Mouse (Mus musculus) olfactory bulb, adult 2 months (tissue): ENCODE results near the gene Ttc3. TPM values are rescaled to one million over a fixed set of nuclear protein-coding genes. Genes with fewer than 3 reads are reported as not detected.
"Not testable (repeated sequence)": the region's sequence is repeated elsewhere in the genome, so short reads cannot be mapped to it uniquely, and the experiment has no call there.

Source experiments
- H3K27ac ChIP-seq: fragments of 200-500 bp; 2 replicates; pipeline ENCODE4 v1.5.1; 2012; ENCODE audit warnings: low read depth, low read length; ENCODE audit not compliant: insufficient read depth
- H3K4me1 ChIP-seq: fragments of 200-500 bp; 2 replicates; pipeline ENCODE4 v1.6.1; 2012; ENCODE audit warnings: low read length; ENCODE audit not compliant: control insufficient read depth, insufficient read depth
- H3K4me3 ChIP-seq: fragments of 200-500 bp; 2 replicates; pipeline ENCODE4 v1.5.1; 2012; ENCODE audit warnings: mild to moderate bottlenecking, low read depth, low read length, moderate library complexity; ENCODE audit not compliant: insufficient read depth
- CTCF ChIP-seq: fragments of 200-500 bp; IDR thresholded peaks from 2 replicates; pipeline ENCODE4 v1.5.1; 2012; ENCODE audit warnings: low read depth, mild to moderate bottlenecking, low read length, moderate library complexity; ENCODE audit not compliant: insufficient read depth
- POLR2A ChIP-seq: fragments of 200-500 bp; IDR thresholded peaks from 2 replicates; pipeline ENCODE4 v1.6.1; 2012; ENCODE audit warnings: mild to moderate bottlenecking, low read depth, low read length, moderate library complexity; ENCODE audit not compliant: insufficient read depth
- WGBS: fragments of 180-500 bp; shearing (Covaris S2); methylation state at CpG from one replicate; pipeline ENCODE4 v1.1.7; 2018; 5-methylcytosine and 5-hydroxymethylcytosine counted together
- polyA plus RNA-seq: library from polyadenylated mRNA; stranded (reverse); fragments of >200 nt; gene quantifications from 2 replicates; pipeline ENCODE4 v1.2.4, GENCODE M21; 2012; ENCODE audit warnings: low replicate concordance; ENCODE audit not compliant: missing spikeins, insufficient read depth, insufficient read length

Gene Ttc3
- polyA plus RNA-seq, 1 experiment, result 233 TPM

- H3K4me1 ChIP-seq, result 0 out of 2 replicates have a peak, but pooled peaks cover 5% of the 10 kb centered on the region
- no peak overlapping the region for H3K4me3 ChIP-seq
- no peak overlapping the region for H3K27ac ChIP-seq
- 79% methylated on average over 11 of the region's 11 CpGs for WGBS
- no peak for TF ChIP-seq CTCF
- TF ChIP-seq POLR2A, result no peak
Observed at GRCm38 (mm10) chr16:94451545-94452488, 81.4 kb downstream of the Ttc3 start.

- WGBS, result 59% methylated on average over 4 of the region's 4 CpGs
- H3K4me1 ChIP-seq, result 0 out of 2 replicates have a peak, but pooled peaks cover 2% of the 10 kb centered on the region
- TF ChIP-seq POLR2A (no peak), CTCF (no peak)
- H3K27ac ChIP-seq, result no peak overlapping the region
- no peak overlapping the region for H3K4me3 ChIP-seq
Observed at GRCm38 (mm10) chr16:94452768-94453167, 82.3 kb downstream of the Ttc3 start.

GRCm38 (mm10) chr16:94454146-94454545 lies 83.7 kb downstream of the Ttc3 start:
- H3K4me3 ChIP-seq, result no peak overlapping the region
- no peak for TF ChIP-seq CTCF
- H3K27ac ChIP-seq, result no peak overlapping the region
- H3K4me1 ChIP-seq, result 0 out of 2 replicates have a peak, but pooled peaks cover 2% of the 10 kb centered on the region
- WGBS, result 42% methylated on average over 4 of the region's 4 CpGs

GRCm38 (mm10) chr16:94464067-94464466 lies 93.6 kb downstream of the Ttc3 start:
- Histone ChIP-seq H3K4me1 (peaks cover 4% of the 10 kb centered on the region), H3K4me3 (no peak overlapping the region), H3K27ac (peak overlapping the region; percentile 21; the same call in 1 of the 2 replicates)
- 56% methylated on average over 3 of the region's 3 CpGs for WGBS
- TF ChIP-seq POLR2A, result no peak
- no peak for TF ChIP-seq CTCF

- Histone ChIP-seq H3K4me3 (no peak overlapping the region), H3K4me1 (peaks cover 8% of the 10 kb centered on the region), H3K27ac (no peak overlapping the region)
- WGBS, result 70% methylated on average over 4 of the region's 4 CpGs
- TF ChIP-seq POLR2A (no peak), CTCF (no peak)
Observed at GRCm38 (mm10) chr16:94465900-94466299, 95.5 kb downstream of the Ttc3 start.

GRCm38 (mm10) chr16:94466317-94466716 lies 95.9 kb downstream of the Ttc3 start:
- not testable (repeated sequence) for H3K27ac ChIP-seq
- WGBS, result 86% methylated on average over 7 of the region's 7 CpGs

GRCm38 (mm10) chr16:94467337-94468055 lies 97.1 kb downstream of the Ttc3 start:
- Histone ChIP-seq H3K4me1 (peaks cover 13% of the 10 kb centered on the region), H3K4me3 (no peak overlapping the region), H3K27ac (no peak overlapping the region)
- TF ChIP-seq POLR2A (no peak), CTCF (no peak)
- WGBS, result 69% methylated on average over 11 of the region's 11 CpGs

More at GRCm38 (mm10) chr16:94466317-94466716, 95.9 kb downstream of the Ttc3 start:
- H3K4me3 ChIP-seq, H3K4me1 ChIP-seq: not testable (repeated sequence)

- H3K4me3 ChIP-seq, result no peak overlapping the region
- H3K27ac ChIP-seq, result no peak overlapping the region
- TF ChIP-seq POLR2A (no peak), CTCF (no peak)
- peaks cover 21% of the 10 kb centered on the region for H3K4me1 ChIP-seq
- 85% methylated on average over 2 of the region's 2 CpGs for WGBS
Observed at GRCm38 (mm10) chr16:94468391-94468790, 98.0 kb downstream of the Ttc3 start.

GRCm38 (mm10) chr16:94472515-94472951 lies 102.1 kb downstream of the Ttc3 start:
- Histone ChIP-seq H3K4me3 (no peak overlapping the region), H3K27ac (peak overlapping the region; percentile 63), H3K4me1 (peaks cover 18% of the 10 kb centered on the region)
- WGBS, result 3% methylated on average over 8 of the region's 8 CpGs
- peak; percentile 25; the same call in 1 of the 2 replicates for TF ChIP-seq CTCF
- TF ChIP-seq POLR2A, result no peak
